Mouse (Mus musculus): ENCODE measurements at regions not wholly inside any gene's neighbourhood (a gene's known extent, or its start where the extent isn't known, plus 50 kb on each side); places are given as distances from the start of the nearest gene placed in this dataset.

DNA sequence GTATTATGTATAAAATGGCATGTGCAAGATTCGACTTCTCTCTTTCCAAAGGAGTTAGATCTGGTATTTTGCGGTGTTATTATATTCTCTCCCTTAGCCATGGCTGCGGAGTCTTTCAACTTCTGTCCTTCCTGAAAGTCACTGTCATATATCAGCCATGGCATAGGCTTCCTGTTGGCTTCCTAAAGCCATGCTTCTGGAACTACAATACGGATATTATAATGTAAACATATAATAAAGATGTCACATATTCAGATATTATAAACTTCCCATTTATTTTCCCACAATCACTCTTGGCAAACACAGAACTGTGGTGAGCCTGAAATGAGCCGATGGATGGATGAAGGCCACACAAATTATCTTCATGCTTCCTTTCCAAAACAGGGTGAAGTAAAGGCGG, 240.8 kb downstream of the Basp1 start:
- no peaks in the 10 kb centered on the region for H3K9me3 ChIP-seq (ENCODE audit: control insufficient read depth, insufficient read depth, low read depth, low read length)
- H3K4me3 ChIP-seq (ENCODE audit: insufficient read depth in 1 of 2, low read depth in 1 of 2, low read length in 2 of 2, poor library complexity in 1 of 2, severe bottlenecking in 1 of 2), result no peak overlapping the region
- in situ Hi-C loops (cut with MboI; ENCODE audit: low sequenced_read_pairs in 2 of 2, unreplicated experiment in 2 of 2), result no loop called here
- no peak overlapping the region for H3K9ac ChIP-seq (ENCODE audit: insufficient read depth, low read depth, low read length, poor library complexity, severe bottlenecking)
- TF ChIP-seq MAFK (IDR thresholded peaks at IDR 0.05; ENCODE audit: insufficient read depth, low read depth, low read length) (no peak), ZNF384 (IDR thresholded peaks at IDR 0.05; ENCODE audit: low read depth, low read length) (no peak), HCFC1 (IDR thresholded peaks at IDR 0.05; ENCODE audit: borderline replicate concordance, insufficient read depth, low read length) (no peak), CHD2 (IDR thresholded peaks at IDR 0.05; ENCODE audit: low read depth, low read length) (no peak), ZC3H11A (IDR thresholded peaks at IDR 0.05; ENCODE audit: borderline replicate concordance, low read depth, low read length) (no peak)
- H3K27ac ChIP-seq (ENCODE audit: insufficient read depth, low read depth, low read length, poor library complexity, severe bottlenecking), result no peak overlapping the region
- H3K4me1 ChIP-seq (ENCODE audit: control insufficient read depth in 2 of 2, insufficient read depth in 2 of 2, low read length in 2 of 2, poor library complexity in 1 of 2), result no peaks in the 10 kb centered on the region
- no peaks in the 10 kb centered on the region for H3K36me3 ChIP-seq (ENCODE audit: control insufficient read depth, insufficient read depth, low read length, poor library complexity, severe bottlenecking)
- no peak for DNase-seq (ENCODE audit: low read depth, low spot score)

DNA sequence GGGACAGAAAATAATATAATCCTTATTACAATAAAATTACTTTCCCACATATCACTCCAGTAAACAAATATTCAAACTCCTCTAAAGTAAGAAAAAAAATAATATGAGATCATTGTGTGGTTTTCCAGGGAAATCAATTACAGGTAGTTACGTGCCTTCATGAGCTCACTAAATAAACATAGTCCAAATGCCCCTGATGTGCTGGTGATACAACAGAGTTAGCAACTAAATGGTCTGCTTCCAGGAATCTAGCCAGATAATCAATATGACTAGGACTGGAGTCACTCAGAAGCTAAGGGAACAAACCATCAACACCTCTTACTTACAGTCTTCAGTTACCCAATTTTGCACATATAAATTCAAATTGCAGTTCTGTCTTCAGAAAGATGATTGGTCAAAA, 267.2 kb downstream of the Basp1 start:
- in situ Hi-C loops (cut with MboI; ENCODE audit: low sequenced_read_pairs in 2 of 2, unreplicated experiment in 2 of 2), result loop anchor here in 1 of 2 experiments (25.0 kb wide), 1 partner anchor 266 kb away; the partner anchor contains the start of gene Basp1

DNA sequence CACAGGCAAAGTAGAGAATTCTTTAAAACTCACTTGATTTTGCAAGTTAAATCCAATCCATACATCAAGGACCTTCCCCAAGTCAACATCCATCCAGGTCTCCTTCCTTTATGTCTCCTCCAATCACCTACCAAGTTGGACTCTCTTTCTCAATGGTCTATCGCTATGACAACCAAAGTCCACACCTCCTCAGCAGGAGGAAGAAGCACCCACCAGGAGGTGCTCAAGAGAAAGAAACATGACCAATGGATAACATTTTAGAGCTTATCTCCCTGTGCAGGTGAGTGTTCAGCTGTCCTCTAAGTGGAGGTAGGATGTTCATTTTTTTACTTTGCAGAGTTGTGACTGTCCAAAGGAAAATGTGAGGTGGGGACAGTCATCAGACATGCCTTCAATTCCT, 269.3 kb downstream of the Basp1 start:
- Histone ChIP-seq H3K4me1 (ENCODE audit: control insufficient read depth in 2 of 2, insufficient read depth in 2 of 2, low read length in 2 of 2, poor library complexity in 1 of 2) (no peaks in the 10 kb centered on the region), H3K36me3 (ENCODE audit: control insufficient read depth, insufficient read depth, low read length, poor library complexity, severe bottlenecking) (no peaks in the 10 kb centered on the region), H3K9ac (ENCODE audit: insufficient read depth, low read depth, low read length, poor library complexity, severe bottlenecking) (no peak overlapping the region), H3K4me3 (ENCODE audit: insufficient read depth in 1 of 2, low read depth in 1 of 2, low read length in 2 of 2, poor library complexity in 1 of 2, severe bottlenecking in 1 of 2) (no peak overlapping the region), H3K9me3 (ENCODE audit: control insufficient read depth, insufficient read depth, low read depth, low read length) (no peaks in the 10 kb centered on the region), H3K27ac (ENCODE audit: insufficient read depth, low read depth, low read length, poor library complexity, severe bottlenecking) (no peak overlapping the region)
- peak; percentile 30 for DNase-seq (ENCODE audit: low read depth, low spot score)
- TF ChIP-seq MAFK (IDR thresholded peaks at IDR 0.05; ENCODE audit: insufficient read depth, low read depth, low read length) (no peak), HCFC1 (IDR thresholded peaks at IDR 0.05; ENCODE audit: borderline replicate concordance, insufficient read depth, low read length) (no peak), CHD2 (IDR thresholded peaks at IDR 0.05; ENCODE audit: low read depth, low read length) (no peak), ZNF384 (IDR thresholded peaks at IDR 0.05; ENCODE audit: low read depth, low read length) (no peak), ZC3H11A (IDR thresholded peaks at IDR 0.05; ENCODE audit: borderline replicate concordance, low read depth, low read length) (peak; percentile 10; the same call in 1 of the 2 replicates)
- in situ Hi-C loops (cut with MboI; ENCODE audit: low sequenced_read_pairs in 2 of 2, unreplicated experiment in 2 of 2), result loop anchor here in 1 of 2 experiments (25.0 kb wide), 1 partner anchor 268 kb away; the partner anchor contains the start of gene Basp1

More for the DNA sequence above, 267.2 kb downstream of the Basp1 start:
- Histone ChIP-seq H3K9me3 (ENCODE audit: control insufficient read depth, insufficient read depth, low read depth, low read length) (no peaks in the 10 kb centered on the region), H3K27ac (ENCODE audit: insufficient read depth, low read depth, low read length, poor library complexity, severe bottlenecking) (no peak overlapping the region), H3K4me3 (ENCODE audit: insufficient read depth in 1 of 2, low read depth in 1 of 2, low read length in 2 of 2, poor library complexity in 1 of 2, severe bottlenecking in 1 of 2) (no peak overlapping the region), H3K36me3 (ENCODE audit: control insufficient read depth, insufficient read depth, low read length, poor library complexity, severe bottlenecking) (no peaks in the 10 kb centered on the region), H3K9ac (ENCODE audit: insufficient read depth, low read depth, low read length, poor library complexity, severe bottlenecking) (no peak overlapping the region), H3K4me1 (ENCODE audit: control insufficient read depth in 2 of 2, insufficient read depth in 2 of 2, low read length in 2 of 2, poor library complexity in 1 of 2) (no peaks in the 10 kb centered on the region)
- DNase-seq (ENCODE audit: low read depth, low spot score), result no peak
- TF ChIP-seq ZC3H11A (IDR thresholded peaks at IDR 0.05; ENCODE audit: borderline replicate concordance, low read depth, low read length) (no peak), CHD2 (IDR thresholded peaks at IDR 0.05; ENCODE audit: low read depth, low read length) (no peak), MAFK (IDR thresholded peaks at IDR 0.05; ENCODE audit: insufficient read depth, low read depth, low read length) (no peak), HCFC1 (IDR thresholded peaks at IDR 0.05; ENCODE audit: borderline replicate concordance, insufficient read depth, low read length) (no peak), ZNF384 (IDR thresholded peaks at IDR 0.05; ENCODE audit: low read depth, low read length) (no peak)

DNA sequence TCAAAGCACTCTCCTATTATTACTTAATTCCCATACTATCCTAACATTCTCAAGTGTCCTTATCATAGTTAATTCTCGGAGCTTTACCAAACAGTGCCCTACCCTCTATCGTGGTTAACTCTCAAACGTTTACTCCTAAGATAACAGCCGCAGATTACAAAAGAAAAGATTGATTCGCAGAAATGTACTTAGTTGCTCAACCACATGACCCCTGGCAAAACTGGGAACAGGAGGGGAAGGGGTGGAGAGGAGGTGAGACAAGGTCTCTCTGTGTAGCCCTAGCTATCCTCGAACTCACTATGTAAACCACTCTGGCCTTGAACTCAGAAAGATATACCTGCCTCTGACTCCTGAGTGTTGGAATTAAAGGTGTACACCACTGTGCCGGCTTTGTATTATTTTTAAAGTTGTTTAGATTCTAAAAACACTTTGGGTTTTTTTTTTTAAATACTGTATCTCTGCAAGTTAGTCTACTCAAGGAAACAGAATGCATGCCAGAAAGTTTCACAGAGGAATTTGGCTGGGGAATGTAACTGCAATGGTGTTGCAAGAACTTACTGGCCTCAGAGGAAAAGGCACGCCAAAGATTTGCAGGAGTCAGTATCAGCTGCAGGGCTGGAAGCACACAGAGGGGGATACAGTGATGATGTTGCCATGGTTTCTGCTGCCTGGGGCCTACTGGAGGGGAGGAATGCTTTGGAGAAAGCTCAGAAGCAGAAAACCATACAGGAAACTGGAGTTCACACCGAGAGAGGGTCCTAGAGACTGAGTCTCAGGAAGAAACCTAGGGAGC, 273.0 kb downstream of the Basp1 start:
- DNase-seq (ENCODE audit: low read depth, low spot score), result no peak
- H3K9ac ChIP-seq (ENCODE audit: insufficient read depth, low read depth, low read length, poor library complexity, severe bottlenecking), result no peak overlapping the region
- H3K36me3 ChIP-seq (ENCODE audit: control insufficient read depth, insufficient read depth, low read length, poor library complexity, severe bottlenecking), result no peaks in the 10 kb centered on the region
- H3K4me1 ChIP-seq (ENCODE audit: control insufficient read depth in 2 of 2, insufficient read depth in 2 of 2, low read length in 2 of 2, poor library complexity in 1 of 2), result no peaks in the 10 kb centered on the region
- H3K4me3 ChIP-seq (ENCODE audit: insufficient read depth in 1 of 2, low read depth in 1 of 2, low read length in 2 of 2, poor library complexity in 1 of 2, severe bottlenecking in 1 of 2), result no peak overlapping the region
- in situ Hi-C loops (cut with MboI; ENCODE audit: low sequenced_read_pairs in 2 of 2, unreplicated experiment in 2 of 2), result loop anchor here in 1 of 2 experiments (25.0 kb wide), 1 partner anchor 272 kb away; the partner anchor contains the start of gene Basp1
- TF ChIP-seq ZNF384 (IDR thresholded peaks at IDR 0.05; ENCODE audit: low read depth, low read length) (no peak), CHD2 (IDR thresholded peaks at IDR 0.05; ENCODE audit: low read depth, low read length) (no peak), HCFC1 (IDR thresholded peaks at IDR 0.05; ENCODE audit: borderline replicate concordance, insufficient read depth, low read length) (no peak), ZC3H11A (IDR thresholded peaks at IDR 0.05; ENCODE audit: borderline replicate concordance, low read depth, low read length) (no peak), MAFK (IDR thresholded peaks at IDR 0.05; ENCODE audit: insufficient read depth, low read depth, low read length) (no peak)
- H3K27ac ChIP-seq (ENCODE audit: insufficient read depth, low read depth, low read length, poor library complexity, severe bottlenecking), result no peak overlapping the region
- H3K9me3 ChIP-seq (ENCODE audit: control insufficient read depth, insufficient read depth, low read depth, low read length), result no peaks in the 10 kb centered on the region
